Mouse (Mus musculus): ENCODE measurements at regions not wholly inside any gene's neighbourhood (a gene's known extent, or its start where the extent isn't known, plus 50 kb on each side); places are given as distances from the start of the nearest gene placed in this dataset.

DNA sequence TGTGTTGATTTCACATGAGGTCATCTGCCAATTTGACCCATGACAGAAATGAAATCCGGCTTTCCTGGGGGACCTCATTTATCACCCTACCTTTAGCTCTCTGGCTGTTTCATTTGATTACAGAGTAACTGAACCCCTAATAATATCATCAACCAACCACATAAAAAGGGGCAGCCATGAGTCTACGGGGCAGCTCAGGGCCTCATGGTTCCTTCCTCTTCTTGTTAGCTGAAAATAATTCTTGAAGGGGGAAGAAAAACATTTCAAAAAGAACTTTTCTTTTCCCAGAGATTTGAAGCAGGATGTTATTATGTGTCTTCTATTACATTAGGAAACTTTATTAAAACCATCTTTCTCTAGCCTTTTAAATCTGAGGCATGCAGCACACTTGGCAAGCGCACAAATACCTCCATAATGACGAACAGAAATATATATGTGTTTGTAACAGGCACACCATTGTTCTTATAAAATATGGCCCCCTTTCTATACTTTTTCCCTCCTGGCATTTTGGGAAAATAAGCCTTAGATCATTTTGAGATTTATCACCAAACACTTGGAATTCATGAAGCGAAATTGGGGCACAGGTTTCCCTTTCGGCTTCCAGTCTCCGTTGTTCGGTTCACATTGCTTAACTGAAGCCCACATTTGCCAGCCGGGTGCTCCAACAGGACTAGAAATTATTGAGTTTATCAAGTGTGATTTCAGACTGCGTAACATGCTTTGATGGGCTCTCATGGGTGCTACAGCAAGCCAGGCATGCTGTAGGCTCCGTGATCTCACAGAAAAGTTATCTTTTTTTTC is 90.7 kb upstream of the Irs2 start:
- no peak overlapping the region for H3K4me2 ChIP-seq (ENCODE audit: low read depth, low read length)
- no peaks in the 10 kb centered on the region for H3K9me3 ChIP-seq (replicated peaks; ENCODE audit: control insufficient read depth, low read length)
- H3K27ac ChIP-seq (ENCODE audit: low read length) = no peak overlapping the region
- H3K4me1 ChIP-seq (ENCODE audit: control insufficient read depth, low read depth, low read length) = no peaks in the 10 kb centered on the region
- 61% methylated on average over 11 of the region's 11 CpGs for WGBS (ENCODE audit: insufficient replicate concordance)
- ATAC-seq (ENCODE audit: low read depth) = no peak
- H3K4me3 ChIP-seq (ENCODE audit: low read depth, low read length) = no peak overlapping the region
- no peaks in the 10 kb centered on the region for H3K27me3 ChIP-seq (ENCODE audit: control insufficient read depth, insufficient read depth, low read depth, low read length)
- no peak overlapping the region for H3K9ac ChIP-seq (ENCODE audit: low read depth, low read length)
- no peaks in the 10 kb centered on the region for H3K36me3 ChIP-seq (ENCODE audit: control insufficient read depth, insufficient read depth)

DNA sequence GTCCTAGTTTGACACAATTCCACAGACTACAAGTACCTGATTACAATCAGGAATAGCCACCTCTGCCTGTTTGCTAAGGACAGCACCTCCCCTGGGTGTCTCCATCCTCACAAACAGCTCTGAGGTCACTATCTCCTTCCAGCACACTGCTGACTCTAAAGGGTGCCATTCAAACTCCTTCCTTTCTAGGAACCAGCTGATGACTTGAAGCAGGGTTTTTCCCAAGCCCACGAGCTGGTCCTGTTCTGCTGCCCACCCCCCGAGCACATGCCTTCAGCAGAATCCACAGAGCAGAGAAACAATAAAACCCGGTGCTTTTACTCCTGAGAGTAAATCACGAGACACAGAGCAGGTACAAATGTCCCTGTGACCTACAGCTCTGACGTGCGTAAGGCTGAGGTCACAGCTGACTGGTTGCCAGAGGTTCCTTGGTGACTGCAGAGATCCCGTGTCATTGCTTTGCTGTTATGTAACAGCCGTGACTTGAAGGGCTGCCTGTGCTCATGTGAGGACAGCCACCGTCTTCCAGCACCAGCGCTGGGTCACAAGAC is 90.0 kb upstream of the Irs2 start:
- H3K4me1 ChIP-seq (ENCODE audit: control insufficient read depth, low read depth, low read length) = no peaks in the 10 kb centered on the region
- H3K4me2 ChIP-seq (ENCODE audit: low read depth, low read length) = no peak overlapping the region
- H3K36me3 ChIP-seq (ENCODE audit: control insufficient read depth, insufficient read depth) = no peaks in the 10 kb centered on the region
- no peak overlapping the region for H3K4me3 ChIP-seq (ENCODE audit: low read depth, low read length)
- ATAC-seq (ENCODE audit: low read depth) = no peak
- H3K9me3 ChIP-seq (replicated peaks; ENCODE audit: control insufficient read depth, low read length) = no peaks in the 10 kb centered on the region
- WGBS (ENCODE audit: insufficient replicate concordance) = 21% methylated on average over 10 of the region's 10 CpGs
- no peak overlapping the region for H3K9ac ChIP-seq (ENCODE audit: low read depth, low read length)
- no peak overlapping the region for H3K27ac ChIP-seq (ENCODE audit: low read length)
- H3K27me3 ChIP-seq (ENCODE audit: control insufficient read depth, insufficient read depth, low read depth, low read length) = no peaks in the 10 kb centered on the region

DNA sequence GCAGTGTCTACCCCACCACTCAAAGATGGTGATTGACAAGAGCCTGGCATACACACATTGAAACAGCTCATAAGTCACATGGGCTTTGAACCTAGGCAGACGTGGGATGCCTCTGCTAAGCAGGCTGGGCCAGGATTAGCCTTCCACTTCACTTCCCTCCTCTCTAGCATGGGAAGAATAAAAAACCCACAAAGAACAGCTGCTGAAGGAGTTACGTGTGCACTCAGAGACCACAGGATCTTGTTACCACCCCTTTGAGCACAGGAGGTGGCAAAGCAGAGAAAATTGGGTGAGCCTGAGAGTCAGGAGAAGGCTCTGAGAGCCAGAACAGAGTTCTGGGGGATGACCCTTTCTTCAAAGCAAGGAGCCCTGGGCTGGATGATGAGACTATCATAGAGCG is 89.6 kb upstream of the Irs2 start:
- Histone ChIP-seq H3K9ac (ENCODE audit: low read depth, low read length) (no peak overlapping the region), H3K4me2 (ENCODE audit: low read depth, low read length) (no peak overlapping the region), H3K4me1 (ENCODE audit: control insufficient read depth, low read depth, low read length) (no peaks in the 10 kb centered on the region; the same call in 1 of the 2 replicates), H3K9me3 (replicated peaks; ENCODE audit: control insufficient read depth, low read length) (no peaks in the 10 kb centered on the region), H3K36me3 (ENCODE audit: control insufficient read depth, insufficient read depth) (no peaks in the 10 kb centered on the region), H3K27me3 (ENCODE audit: control insufficient read depth, insufficient read depth, low read depth, low read length) (no peaks in the 10 kb centered on the region), H3K27ac (ENCODE audit: low read length) (no peak overlapping the region), H3K4me3 (ENCODE audit: low read depth, low read length) (no peak overlapping the region)
- ATAC-seq (ENCODE audit: low read depth) = no peak
- 38% methylated on average over 3 of the region's 3 CpGs for WGBS (ENCODE audit: insufficient replicate concordance)

DNA sequence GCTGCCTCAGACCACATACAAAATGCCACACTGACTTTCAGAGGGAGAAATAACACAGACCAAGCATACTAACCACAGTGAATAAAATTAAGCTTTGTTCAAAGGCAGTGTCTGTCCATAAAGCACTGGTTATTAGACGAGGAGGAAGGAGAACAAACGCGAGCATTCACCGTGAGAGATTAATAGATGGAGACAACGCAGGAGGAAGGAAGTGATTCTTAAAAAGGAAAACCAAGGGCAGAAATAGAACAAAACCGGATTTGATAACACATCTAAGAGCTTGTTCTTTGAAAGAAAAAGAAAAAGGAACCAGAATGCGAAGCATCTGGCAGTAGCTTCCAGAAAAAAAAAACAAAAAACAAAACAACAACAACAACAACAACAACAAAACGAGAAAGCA is 86.3 kb upstream of the Irs2 start:
- H3K36me3 ChIP-seq (ENCODE audit: control insufficient read depth, insufficient read depth) = no peaks in the 10 kb centered on the region
- no peaks in the 10 kb centered on the region; the same call in 1 of the 2 replicates for H3K27me3 ChIP-seq (ENCODE audit: control insufficient read depth, insufficient read depth, low read depth, low read length)
- no peak overlapping the region for H3K27ac ChIP-seq (ENCODE audit: low read length)
- 16% methylated on average over 8 of the region's 8 CpGs for WGBS (ENCODE audit: insufficient replicate concordance)
- no peak overlapping the region for H3K9ac ChIP-seq (ENCODE audit: low read depth, low read length)
- H3K9me3 ChIP-seq (replicated peaks; ENCODE audit: control insufficient read depth, low read length) = no peaks in the 10 kb centered on the region
- H3K4me3 ChIP-seq (ENCODE audit: low read depth, low read length) = no peak overlapping the region
- H3K4me1 ChIP-seq (ENCODE audit: control insufficient read depth, low read depth, low read length) = peaks cover 14% of the 10 kb centered on the region; the same call in 1 of the 2 replicates
- ATAC-seq (ENCODE audit: low read depth) = no peak
- H3K4me2 ChIP-seq (ENCODE audit: low read depth, low read length) = no peak overlapping the region

DNA sequence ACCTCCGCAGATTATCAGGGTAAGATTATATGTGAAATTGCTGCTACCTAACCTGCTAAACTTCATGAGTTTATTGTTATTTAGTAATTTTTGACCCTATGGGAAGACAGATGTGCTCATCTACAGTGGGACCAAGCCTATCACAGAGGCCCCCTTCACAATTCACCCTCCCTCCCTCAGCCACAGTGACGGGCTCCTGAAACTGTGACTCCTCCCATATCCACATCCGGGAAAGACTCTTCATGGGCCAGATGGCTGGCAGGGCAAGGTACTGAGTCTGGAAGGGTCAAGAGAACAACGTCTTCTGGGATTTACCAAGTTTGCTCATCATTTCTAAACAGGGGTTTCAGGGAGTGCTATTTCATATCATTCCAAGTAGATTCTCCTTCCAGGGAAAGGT is 84.1 kb upstream of the Irs2 start:
- Histone ChIP-seq H3K27me3 (ENCODE audit: control insufficient read depth, insufficient read depth, low read depth, low read length) (no peaks in the 10 kb centered on the region; the same call in 1 of the 2 replicates), H3K36me3 (ENCODE audit: control insufficient read depth, insufficient read depth) (no peaks in the 10 kb centered on the region), H3K4me1 (ENCODE audit: control insufficient read depth, low read depth, low read length) (peaks cover 14% of the 10 kb centered on the region; the same call in 1 of the 2 replicates), H3K9me3 (replicated peaks; ENCODE audit: control insufficient read depth, low read length) (no peaks in the 10 kb centered on the region), H3K4me2 (ENCODE audit: low read depth, low read length) (no peak overlapping the region), H3K4me3 (ENCODE audit: low read depth, low read length) (no peak overlapping the region), H3K9ac (ENCODE audit: low read depth, low read length) (no peak overlapping the region), H3K27ac (ENCODE audit: low read length) (no peak overlapping the region)
- 0 out of 2 replicates have a peak, but pooled peaks have one; percentile 32 for ATAC-seq (ENCODE audit: low read depth)
- 9% methylated on average over 4 of the region's 4 CpGs for WGBS (ENCODE audit: insufficient replicate concordance)

DNA sequence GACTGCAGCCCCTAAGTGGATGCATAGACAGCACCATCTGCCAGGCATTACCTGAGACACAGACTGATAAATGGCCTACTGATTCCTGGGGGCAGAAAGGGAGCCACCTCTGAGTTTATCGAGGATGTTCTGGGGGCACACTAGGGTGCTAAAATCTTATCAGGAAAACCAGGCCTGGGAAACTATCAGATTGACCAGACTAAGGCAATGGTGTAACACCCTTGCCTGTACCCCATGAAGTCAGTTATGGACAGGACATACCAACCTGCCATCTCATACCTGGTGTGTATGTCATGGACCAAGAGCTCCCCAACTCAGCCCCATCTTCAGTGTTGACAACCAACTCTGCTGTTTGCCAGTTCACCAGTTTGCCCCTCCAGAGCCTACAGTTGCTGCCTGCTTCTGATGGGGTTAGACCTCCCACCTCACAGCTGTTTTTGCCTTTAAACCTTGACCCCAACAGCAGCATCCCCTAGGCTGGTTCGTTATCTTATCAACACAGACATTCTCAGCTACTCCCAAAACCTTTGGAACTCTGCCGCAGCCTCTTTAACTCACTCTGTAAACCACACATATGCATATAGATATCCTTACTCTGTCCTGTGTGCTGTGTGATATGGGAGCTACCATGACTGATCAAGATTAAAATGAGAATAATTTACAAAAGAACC is 83.6 kb upstream of the Irs2 start:
- H3K9me3 ChIP-seq (replicated peaks; ENCODE audit: control insufficient read depth, low read length) = no peaks in the 10 kb centered on the region
- H3K4me2 ChIP-seq (ENCODE audit: low read depth, low read length) = no peak overlapping the region
- H3K27me3 ChIP-seq (ENCODE audit: control insufficient read depth, insufficient read depth, low read depth, low read length) = no peaks in the 10 kb centered on the region; the same call in 1 of the 2 replicates
- ATAC-seq (ENCODE audit: low read depth) = peak; percentile 80
- H3K27ac ChIP-seq (ENCODE audit: low read length) = no peak overlapping the region
- 10% methylated on average over 3 of the region's 3 CpGs for WGBS (ENCODE audit: insufficient replicate concordance)
- H3K9ac ChIP-seq (ENCODE audit: low read depth, low read length) = no peak overlapping the region
- H3K36me3 ChIP-seq (ENCODE audit: control insufficient read depth, insufficient read depth) = no peaks in the 10 kb centered on the region
- peaks cover 14% of the 10 kb centered on the region; the same call in 1 of the 2 replicates for H3K4me1 ChIP-seq (ENCODE audit: control insufficient read depth, low read depth, low read length)
- H3K4me3 ChIP-seq (ENCODE audit: low read depth, low read length) = no peak overlapping the region

DNA sequence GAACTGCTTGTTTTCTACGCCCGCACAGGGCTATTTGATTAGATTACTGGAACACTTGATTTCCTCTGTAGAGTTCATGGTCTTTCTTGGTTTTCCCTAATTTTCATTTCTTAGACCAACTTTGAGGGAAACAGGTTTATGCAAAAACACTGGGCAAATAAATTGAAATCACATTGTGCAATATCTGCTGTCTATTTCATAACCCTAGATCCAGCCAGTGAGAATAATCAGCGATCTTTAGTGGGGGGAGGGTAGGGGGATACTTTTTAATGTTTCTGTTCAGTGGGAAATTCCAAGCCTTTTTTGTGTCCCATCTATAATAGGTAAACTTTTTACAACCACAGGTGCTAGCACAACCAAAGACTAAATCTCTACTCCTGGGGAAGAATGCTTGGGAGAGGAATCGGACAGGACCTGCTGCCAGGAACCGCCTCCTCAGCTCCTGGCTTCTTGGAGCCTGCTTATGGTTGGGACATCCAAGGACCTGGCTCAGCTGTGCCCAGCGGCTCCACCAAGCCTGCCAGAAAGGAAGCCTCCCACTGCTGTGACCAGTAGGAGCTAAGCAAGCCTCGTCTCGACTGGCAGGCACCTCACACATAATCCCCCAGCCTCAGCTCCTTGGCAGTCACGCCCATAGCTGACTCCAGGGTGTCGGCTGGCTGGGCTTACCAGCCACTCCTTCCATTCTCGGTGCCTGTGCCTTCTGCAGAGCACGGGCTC is 80.8 kb upstream of the Irs2 start:
- no peak for ATAC-seq (ENCODE audit: low read depth)
- H3K36me3 ChIP-seq (ENCODE audit: control insufficient read depth, insufficient read depth) = no peaks in the 10 kb centered on the region
- no peak overlapping the region for H3K4me2 ChIP-seq (ENCODE audit: low read depth, low read length)
- H3K27me3 ChIP-seq (ENCODE audit: control insufficient read depth, insufficient read depth, low read depth, low read length) = no peaks in the 10 kb centered on the region; the same call in 1 of the 2 replicates
- H3K4me3 ChIP-seq (ENCODE audit: low read depth, low read length) = no peak overlapping the region
- H3K9ac ChIP-seq (ENCODE audit: low read depth, low read length) = no peak overlapping the region
- 50% methylated on average over 12 of the region's 12 CpGs for WGBS (ENCODE audit: insufficient replicate concordance)
- H3K27ac ChIP-seq (ENCODE audit: low read length) = no peak overlapping the region
- peaks cover 24% of the 10 kb centered on the region for H3K4me1 ChIP-seq (ENCODE audit: control insufficient read depth, low read depth, low read length)
- H3K9me3 ChIP-seq (replicated peaks; ENCODE audit: control insufficient read depth, low read length) = no peaks in the 10 kb centered on the region

DNA sequence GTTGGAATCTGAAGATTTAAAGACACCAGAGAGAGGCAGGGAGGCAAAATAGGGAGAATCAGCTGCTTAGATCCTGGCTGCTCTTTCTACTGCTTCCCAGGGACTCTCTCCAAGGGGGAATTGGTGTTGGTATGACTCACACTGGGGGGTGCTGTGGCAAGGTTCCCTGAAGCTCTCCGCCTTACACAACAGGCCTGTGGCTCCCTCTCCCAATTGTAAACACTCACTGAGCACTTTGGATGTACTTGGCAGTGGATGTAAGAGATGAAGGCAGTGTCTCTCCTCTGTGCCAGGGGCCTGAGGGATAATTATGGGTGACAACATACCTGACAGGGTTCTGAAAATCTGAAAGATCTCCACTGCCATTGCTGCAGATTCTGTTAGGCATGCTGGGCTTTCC is 77.0 kb upstream of the Irs2 start:
- WGBS (ENCODE audit: insufficient replicate concordance) = 52% methylated on average over 1 of the region's 1 CpGs
- Histone ChIP-seq H3K4me2 (ENCODE audit: low read depth, low read length) (no peak overlapping the region), H3K27ac (ENCODE audit: low read length) (no peak overlapping the region), H3K27me3 (ENCODE audit: control insufficient read depth, insufficient read depth, low read depth, low read length) (no peaks in the 10 kb centered on the region; the same call in 1 of the 2 replicates), H3K4me1 (ENCODE audit: control insufficient read depth, low read depth, low read length) (peaks cover 12% of the 10 kb centered on the region), H3K4me3 (ENCODE audit: low read depth, low read length) (no peak overlapping the region), H3K9ac (ENCODE audit: low read depth, low read length) (no peak overlapping the region), H3K9me3 (replicated peaks; ENCODE audit: control insufficient read depth, low read length) (no peaks in the 10 kb centered on the region), H3K36me3 (ENCODE audit: control insufficient read depth, insufficient read depth) (no peaks in the 10 kb centered on the region)
- ATAC-seq (ENCODE audit: low read depth) = no peak
